Mouse (Mus musculus) cortical plate, adult 2 months (tissue): ENCODE results near the gene Ms4a8a. TPM values are rescaled to one million over a fixed set of nuclear protein-coding genes. Genes with fewer than 3 reads are reported as not detected.
"Not testable (repeated sequence)": the region's sequence is repeated elsewhere in the genome, so short reads cannot be mapped to it uniquely, and the experiment has no call there.

Source experiments
- H3K27ac ChIP-seq: fragments of 200-500 bp; 2 replicates; pipeline ENCODE4 v1.5.1; 2012; ENCODE audit warnings: low read length, control low read depth, inconsistent platforms; ENCODE audit not compliant: insufficient read depth
- H3K4me1 ChIP-seq: fragments of 200-500 bp; 2 replicates; pipeline ENCODE4 v1.6.1; 2011; ENCODE audit warnings: low read length; ENCODE audit not compliant: control insufficient read depth, insufficient read depth
- H3K4me3 ChIP-seq: fragments of 200-500 bp; 2 replicates; pipeline ENCODE4 v1.5.1; 2011; ENCODE audit warnings: mild to moderate bottlenecking, low read length, control low read depth; ENCODE audit not compliant: insufficient read depth
- CTCF ChIP-seq: fragments of 200-500 bp; IDR thresholded peaks from 2 replicates; pipeline ENCODE4 v1.5.1; 2011; ENCODE audit warnings: mild to moderate bottlenecking, control low read depth, low read length; ENCODE audit not compliant: insufficient read depth; ENCODE audit errors: extremely low read depth
- POLR2A ChIP-seq: fragments of 200-500 bp; IDR thresholded peaks from 2 replicates; pipeline ENCODE4 v1.6.1; 2011; ENCODE audit warnings: mild to moderate bottlenecking, low read length, control low read depth; ENCODE audit not compliant: insufficient read depth; ENCODE audit errors: extremely low read depth
- polyA plus RNA-seq: library from polyadenylated mRNA; depleted of rRNA; stranded (reverse); fragments of >200 nt; gene quantifications from 2 replicates; pipeline ENCODE4 v1.2.3, GENCODE M21; 2012

Gene Ms4a8a
- polyA plus RNA-seq, 1 experiment = 0.13 TPM

DNA sequence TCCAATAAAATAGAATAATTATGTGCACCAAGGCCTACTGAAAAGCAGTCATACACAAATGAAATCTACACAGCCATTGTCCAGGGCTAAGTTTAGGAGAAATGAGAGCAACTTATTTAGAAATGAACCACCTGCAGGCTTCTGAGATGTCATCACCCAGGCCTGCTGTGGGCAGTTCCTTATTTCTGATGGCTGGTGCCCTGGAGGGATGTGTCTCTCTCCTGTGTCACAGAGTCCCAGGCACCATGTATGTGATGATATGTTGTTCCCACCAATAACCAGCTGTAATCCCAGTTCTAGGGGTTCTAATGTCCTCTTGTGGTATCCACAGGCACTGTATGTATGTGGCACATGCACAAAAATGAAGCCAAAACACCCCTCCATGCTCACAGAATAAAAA, 20.9 kb downstream of the Ms4a8a start:
- Histone ChIP-seq H3K4me3 (no peak overlapping the region), H3K27ac (no peak overlapping the region), H3K4me1 (no peaks in the 10 kb centered on the region)
- TF ChIP-seq POLR2A (no peak), CTCF (no peak)

DNA sequence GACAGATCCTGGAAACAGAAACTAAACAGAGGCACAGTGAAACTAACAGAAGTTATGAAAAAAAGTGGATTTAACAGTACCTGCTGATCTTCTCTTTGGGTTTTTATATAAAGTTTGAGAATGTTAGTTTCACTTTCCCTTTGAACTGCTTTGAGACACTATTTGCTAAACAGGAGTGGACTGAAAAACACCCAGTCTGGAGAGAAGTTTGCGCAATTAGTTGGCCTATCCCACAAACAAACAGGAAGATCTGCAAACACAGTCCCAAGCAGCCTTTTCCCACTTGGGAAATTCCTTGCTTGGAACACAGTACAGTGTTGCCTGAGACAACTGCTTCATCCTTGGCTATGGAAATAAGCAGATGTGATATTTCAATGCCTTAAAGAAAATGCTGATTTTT, 25.2 kb downstream of the Ms4a8a start:
- not testable (repeated sequence) for H3K4me1 ChIP-seq, H3K27ac ChIP-seq, H3K4me3 ChIP-seq

GRCm38 (mm10) chr19:11053277-11053676, 27.6 kb downstream of the Ms4a8a start:
- no peak overlapping the region for H3K4me3 ChIP-seq
- H3K4me1 ChIP-seq = no peaks in the 10 kb centered on the region
- no peak for TF ChIP-seq CTCF
- TF ChIP-seq POLR2A = no peak
- no peak overlapping the region for H3K27ac ChIP-seq

DNA sequence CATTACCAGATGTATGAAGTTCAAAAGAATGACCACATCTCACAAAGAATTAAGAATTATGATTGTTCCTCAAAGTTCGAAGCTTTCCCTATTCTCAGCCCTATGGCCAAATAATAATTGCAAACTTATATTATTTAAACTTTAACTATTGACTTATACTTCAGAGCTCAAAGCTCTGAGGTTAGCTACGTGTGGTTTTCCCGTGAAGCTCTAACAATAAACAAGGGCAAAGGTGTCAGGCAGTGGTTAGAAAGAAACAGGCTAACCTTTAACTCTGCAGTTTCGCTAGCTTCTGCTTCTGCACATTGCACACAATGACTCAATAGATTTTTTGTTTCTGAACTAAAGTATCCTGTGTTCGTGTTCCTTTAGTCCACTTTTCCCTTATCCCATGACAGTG, 28.0 kb downstream of the Ms4a8a start:
- TF ChIP-seq CTCF = no peak
- no peak for TF ChIP-seq POLR2A
- H3K4me3 ChIP-seq = no peak overlapping the region
- H3K4me1 ChIP-seq = no peaks in the 10 kb centered on the region

DNA sequence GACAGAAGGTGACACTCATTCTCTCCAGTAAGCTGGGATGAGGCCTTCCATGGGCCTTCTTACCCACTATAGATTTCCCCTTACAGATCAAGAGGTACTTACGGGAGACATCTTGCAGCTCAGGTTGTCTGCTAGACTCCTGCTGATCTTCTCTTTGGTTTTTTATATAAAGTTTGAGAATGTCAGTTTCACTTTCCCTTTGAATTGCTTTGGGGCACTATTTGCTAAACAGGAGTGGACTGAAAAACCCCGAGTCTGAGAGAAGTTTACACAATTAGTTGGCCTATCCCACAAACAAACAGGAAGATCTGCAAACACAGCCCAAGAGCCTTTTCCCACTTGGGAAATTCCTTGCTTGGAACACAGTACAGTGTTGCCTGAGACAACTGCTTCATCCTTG, 30.6 kb downstream of the Ms4a8a start:
- Histone ChIP-seq H3K27ac (peak overlapping the region; percentile 23; the same call in 1 of the 2 replicates), H3K4me3 (no peak overlapping the region), H3K4me1 (no peaks in the 10 kb centered on the region)
- TF ChIP-seq CTCF (no peak), POLR2A (no peak)

More for the DNA sequence above, 28.0 kb downstream of the Ms4a8a start:
- no peak overlapping the region for H3K27ac ChIP-seq

- Histone ChIP-seq H3K4me1 (no peaks in the 10 kb centered on the region), H3K4me3 (no peak overlapping the region), H3K27ac (no peak overlapping the region)
- TF ChIP-seq CTCF = no peak
- no peak for TF ChIP-seq POLR2A
Observed at GRCm38 (mm10) chr19:11049426-11049825, 31.5 kb downstream of the Ms4a8a start.

GRCm38 (mm10) chr19:11048503-11048902, 32.4 kb downstream of the Ms4a8a start:
- Histone ChIP-seq H3K4me1 (no peaks in the 10 kb centered on the region), H3K27ac (peak overlapping the region; percentile 40; the same call in 1 of the 2 replicates), H3K4me3 (no peak overlapping the region)
- TF ChIP-seq CTCF (no peak), POLR2A (no peak)

GRCm38 (mm10) chr19:11048009-11048408, 32.9 kb downstream of the Ms4a8a start:
- peak overlapping the region; percentile 40; the same call in 1 of the 2 replicates for H3K27ac ChIP-seq
- no peak overlapping the region for H3K4me3 ChIP-seq
- TF ChIP-seq POLR2A (no peak), CTCF (no peak)
- H3K4me1 ChIP-seq = no peaks in the 10 kb centered on the region

- H3K27ac ChIP-seq = no peak overlapping the region
- TF ChIP-seq CTCF (peak; percentile 19; the same call in 1 of the 2 replicates), POLR2A (no peak)
- peak overlapping the region; percentile 23; the same call in 1 of the 2 replicates for H3K4me3 ChIP-seq
- no peaks in the 10 kb centered on the region for H3K4me1 ChIP-seq
Observed at GRCm38 (mm10) chr19:11044996-11045711, 35.7 kb downstream of the Ms4a8a start.

DNA sequence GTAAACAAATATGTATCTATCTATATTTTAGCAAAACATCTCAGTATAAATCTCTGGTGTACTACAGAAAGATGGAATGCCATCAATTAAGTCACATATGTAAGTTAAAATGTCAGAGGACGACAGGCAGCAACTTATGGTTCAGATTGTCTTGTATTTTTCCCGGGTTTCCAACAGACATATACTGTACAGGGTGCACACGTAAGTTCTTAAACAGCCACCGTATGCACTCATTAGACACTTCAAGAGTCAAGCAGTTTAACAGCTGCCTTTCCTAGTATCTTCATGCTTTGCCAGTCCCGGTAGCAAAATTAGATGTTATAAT, 36.3 kb downstream of the Ms4a8a start:
- Histone ChIP-seq H3K4me3 (peak overlapping the region; percentile 23; the same call in 1 of the 2 replicates), H3K4me1 (no peaks in the 10 kb centered on the region), H3K27ac (no peak overlapping the region)
- no peak for TF ChIP-seq POLR2A
- no peak for TF ChIP-seq CTCF

DNA sequence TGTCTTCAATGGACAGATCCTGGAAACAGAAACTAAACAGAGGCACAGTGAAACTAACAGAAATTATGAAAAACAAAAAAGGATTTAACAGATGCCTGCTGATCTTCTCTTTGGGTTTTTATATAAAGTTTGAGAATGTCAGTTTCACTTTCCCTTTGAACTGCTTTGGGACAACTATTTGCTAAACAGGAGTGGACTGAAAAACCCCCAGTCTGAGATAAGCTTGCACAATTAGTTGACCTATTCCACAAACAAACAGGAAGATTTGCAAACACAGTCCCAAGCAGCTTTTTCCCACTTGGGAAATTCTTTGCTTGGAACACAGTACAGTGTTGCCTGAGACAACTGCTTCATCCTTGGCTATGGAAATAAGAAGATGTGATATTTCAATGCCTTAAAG, 43.3 kb downstream of the Ms4a8a start:
- Histone ChIP-seq H3K4me3 (no peak overlapping the region), H3K27ac (no peak overlapping the region), H3K4me1 (no peaks in the 10 kb centered on the region)
- TF ChIP-seq POLR2A (no peak), CTCF (no peak)
